Mouse (Mus musculus): ENCODE data around the gene Muc1.
A peak's percentile ranks its signal among the peaks of the same experiment; 100 is the strongest.

GRCm38 (mm10) chr3:89245688-89246171, 16.9 kb downstream of the Muc1 start, which contains the start of gene Krtcap2:
- TF ChIP-seq POLR2A (IDR thresholded peaks at IDR 0.05; ENCODE audit: control insufficient read depth in 1 of 2, insufficient read depth in 1 of 2, low read depth in 1 of 2, low read length in 2 of 2, poor library complexity in 1 of 2) (no peak), EP300 (IDR thresholded peaks at IDR 0.05; ENCODE audit: low read depth in 1 of 2, low read length in 2 of 2) (no peak), NELFE (IDR thresholded peaks at IDR 0.05; ENCODE audit: low read depth, low read length) (no peak; the same call in 1 of the 2 replicates), CTCF (IDR thresholded peaks at IDR 0.05 in 2 of 3, conservative IDR thresholded peaks at IDR 0.05 in 1 of 3; ENCODE audit: control insufficient read depth in 1 of 3, insufficient read depth in 1 of 3, low read depth in 2 of 3, low read length in 3 of 3, poor library complexity in 1 of 3, severe bottlenecking in 1 of 3) (no peak; a peak in 1 of 6 replicates), ZMIZ1 (IDR thresholded peaks at IDR 0.05; ENCODE audit: low read depth, low read length) (no peak), MAZ (IDR thresholded peaks at IDR 0.05; ENCODE audit: low read depth, low read length) (peak; percentile 95), GATA1 (IDR thresholded peaks at IDR 0.05; ENCODE audit: low read depth, low read length) (no peak), TCF12 (IDR thresholded peaks at IDR 0.05; ENCODE audit: low read depth, low read length) (peak; percentile 41; the same call in 1 of the 2 replicates), MAFK (IDR thresholded peaks at IDR 0.05; ENCODE audit: borderline replicate concordance, low read depth, low read length) (no peak)
